Mouse (Mus musculus) ES-E14 (cell line): ENCODE measurements around the gene Ddx58.

Source experiments
- CHD2 ChIP-seq: IDR thresholded peaks from 2 replicates; pipeline ENCODE4 v1.6.1; 2014; ENCODE audit warnings: mild to moderate bottlenecking, low read depth, low read length, inconsistent platforms
- HCFC1 ChIP-seq: IDR thresholded peaks from 2 replicates; pipeline ENCODE4 v1.6.1; 2012; ENCODE audit warnings: low read length, inconsistent platforms, borderline replicate concordance; ENCODE audit not compliant: insufficient read depth

GRCm38 (mm10) chr4:40202205-40202604 lies 37.4 kb downstream of the Ddx58 start:
- TF ChIP-seq CHD2 (no peak), HCFC1 (no peak)
